Mouse (Mus musculus): ENCODE data around the gene Cltc.

- TF ChIP-seq CTCF (IDR thresholded peaks at IDR 0.05; ENCODE audit: control insufficient read depth, insufficient read depth, insufficient replicate concordance, low read depth, low read length), result no peak
- no peak for TF ChIP-seq POLR2A (IDR thresholded peaks at IDR 0.05; ENCODE audit: control insufficient read depth, low read depth, low read length)
These were observed 15.9 kb downstream of the Cltc start for GRCm38 (mm10) chr11:86741505-86741904.

Measured in testis, adult 2 months (tissue).